Mouse (Mus musculus): Measurements from ENCODE around the gene Txndc17. TPM values are rescaled to one million over a fixed set of nuclear protein-coding genes. Genes with fewer than 3 reads are reported as not detected.

Gene Txndc17
- 51.1 TPM for polyA plus RNA-seq (2017; shearing (Covaris generic))

DNA sequence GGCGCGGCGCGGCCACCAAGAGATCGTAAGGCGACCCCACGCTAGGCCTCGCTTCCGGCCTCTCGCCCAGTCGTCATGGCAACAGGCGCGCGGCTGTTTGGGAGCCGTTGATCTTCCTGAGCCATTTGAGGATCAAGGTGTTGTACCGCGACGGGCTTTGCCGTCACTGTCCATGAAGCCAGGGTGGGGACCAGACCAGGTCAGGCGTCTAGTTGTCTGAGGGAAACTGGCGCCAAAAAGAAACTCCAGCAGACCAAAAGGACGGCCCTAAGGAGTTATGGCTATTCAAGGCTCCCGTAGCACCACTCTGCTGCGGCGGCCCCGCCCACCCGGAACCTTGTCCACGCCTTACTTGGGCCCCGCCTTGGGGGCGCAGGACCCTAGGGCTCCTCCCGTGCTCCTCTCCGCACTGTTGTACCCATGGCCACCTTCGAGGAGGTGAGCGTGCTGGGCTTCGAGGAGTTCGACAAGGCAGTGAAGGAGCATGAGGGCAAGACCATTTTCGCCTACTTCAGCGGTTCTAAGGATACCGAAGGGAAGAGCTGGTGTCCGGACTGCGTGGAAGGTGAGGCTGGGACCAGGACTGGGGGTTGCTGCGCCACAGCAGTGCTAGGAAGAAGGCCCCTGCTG is at the start of gene Txndc17, which contains the start of gene 4933427D14Rik:
Txndc17 (plus strand) TSS at position 344 of the 630 bp plus-strand sequence.
4933427D14Rik (minus strand) TSS at position 256 of the 630 bp plus-strand sequence.

DNA sequence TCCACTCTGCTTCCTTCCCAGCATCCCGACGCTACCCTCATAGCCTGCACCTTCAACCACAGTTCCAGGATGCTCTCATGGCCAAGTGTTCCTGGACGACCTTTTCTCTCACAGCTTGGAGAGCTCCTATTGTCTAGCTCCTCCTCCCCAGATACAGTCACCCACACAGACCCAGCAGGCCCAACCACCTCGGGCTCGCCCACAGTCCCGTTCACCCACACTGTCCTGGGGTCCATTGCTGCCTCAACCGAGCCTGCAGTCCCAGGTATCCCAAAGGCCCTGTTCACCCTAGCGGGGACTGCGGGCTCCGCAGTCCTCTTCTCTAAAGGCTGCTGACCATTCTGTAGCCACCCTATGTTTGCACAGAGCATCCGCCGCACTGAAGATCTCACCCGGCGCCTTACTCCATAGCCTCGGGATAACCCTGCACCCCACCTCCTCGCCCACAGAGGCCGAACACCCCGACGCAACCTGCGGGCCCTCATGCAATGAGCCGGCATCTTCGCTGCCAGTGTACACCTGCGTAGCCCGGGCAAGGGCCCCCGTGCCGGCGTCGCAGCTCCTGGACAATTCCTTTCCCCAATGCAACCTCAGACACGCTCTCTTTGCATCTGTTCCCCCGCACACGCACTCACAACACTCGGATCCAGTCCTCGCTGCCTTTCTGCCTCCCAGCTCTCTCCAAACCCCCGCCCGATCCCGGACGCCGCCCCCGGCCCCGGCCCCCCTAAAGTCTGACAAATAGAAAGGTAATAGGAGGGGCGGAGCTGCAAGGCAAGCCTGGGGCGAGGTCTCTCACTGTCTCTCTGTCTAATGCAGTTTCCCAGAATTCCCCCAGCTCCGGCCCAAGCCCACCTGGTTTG is 775 bp upstream of the Txndc17 start, which contains the start of gene Gm43951:
Gm43951 (minus strand) TSS at position 500 of the 863 bp plus-strand sequence.

DNA sequence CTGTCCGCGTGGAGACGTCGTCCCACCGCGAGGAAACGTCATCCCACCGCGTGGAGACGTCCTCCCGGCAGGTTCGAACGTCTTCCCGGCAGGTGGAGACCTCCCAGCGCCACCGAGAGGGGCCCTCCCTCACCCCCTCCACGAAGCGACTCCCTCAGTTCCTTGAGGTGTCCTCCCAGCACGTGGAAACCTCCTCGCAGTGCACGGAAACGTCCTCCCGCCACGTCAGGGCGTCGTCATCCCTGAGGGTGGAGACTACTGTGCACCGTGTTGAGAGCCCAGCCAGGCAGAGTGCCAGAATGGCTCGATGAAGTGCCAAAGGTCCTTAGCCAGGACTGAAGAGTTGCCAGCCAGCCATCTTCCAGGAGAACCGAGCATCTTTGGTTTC is 8.1 kb downstream of the Txndc17 start, which contains the start of gene Med31:
Med31 (minus strand) TSS at position 183 of the 388 bp plus-strand sequence.

Other genes starting within 250 kb of the Txndc17 start
- gene Aipl1, start 170.0 kb upstream of the Txndc17 start, polyA plus RNA-seq (2017; shearing (Covaris generic)): 0.15 TPM
- not detected for gene Pimreg, start 165.5 kb upstream of the Txndc17 start, polyA plus RNA-seq (2017; shearing (Covaris generic))
- not detected for gene Pitpnm3, start 71.8 kb upstream of the Txndc17 start, polyA plus RNA-seq (2017; shearing (Covaris generic))
- not detected for gene Gm43951, start 707 bp upstream of the Txndc17 start, polyA plus RNA-seq (2017; shearing (Covaris generic))
- 10.4 TPM for gene 4933427D14Rik, start 88 bp upstream of the Txndc17 start, polyA plus RNA-seq (2017; shearing (Covaris generic))
- gene Med31, start 8.0 kb downstream of the Txndc17 start, polyA plus RNA-seq (2017; shearing (Covaris generic)): 17.9 TPM
- not detected for gene Slc13a5, start 59.7 kb downstream of the Txndc17 start, polyA plus RNA-seq (2017; shearing (Covaris generic))
- 32.4 TPM for gene Xaf1, start 94.1 kb downstream of the Txndc17 start, polyA plus RNA-seq (2017; shearing (Covaris generic))
- gene Fbxo39, start 106.9 kb downstream of the Txndc17 start, polyA plus RNA-seq (2017; shearing (Covaris generic)): not detected
- not detected for gene Tekt1, start 154.9 kb downstream of the Txndc17 start, polyA plus RNA-seq (2017; shearing (Covaris generic))
- gene Smtnl2, start 204.2 kb downstream of the Txndc17 start, polyA plus RNA-seq (2017; shearing (Covaris generic)): not detected
- gene Ggt6, start 228.0 kb downstream of the Txndc17 start, polyA plus RNA-seq (2017; shearing (Covaris generic)): not detected
- 121 TPM for gene Mybbp1a, start 233.8 kb downstream of the Txndc17 start, polyA plus RNA-seq (2017; shearing (Covaris generic))